Mouse (Mus musculus): ENCODE measurements at regions not wholly inside any gene's neighbourhood (a gene's known extent, or its start where the extent isn't known, plus 50 kb on each side); places are given as distances from the start of the nearest gene placed in this dataset.

DNA sequence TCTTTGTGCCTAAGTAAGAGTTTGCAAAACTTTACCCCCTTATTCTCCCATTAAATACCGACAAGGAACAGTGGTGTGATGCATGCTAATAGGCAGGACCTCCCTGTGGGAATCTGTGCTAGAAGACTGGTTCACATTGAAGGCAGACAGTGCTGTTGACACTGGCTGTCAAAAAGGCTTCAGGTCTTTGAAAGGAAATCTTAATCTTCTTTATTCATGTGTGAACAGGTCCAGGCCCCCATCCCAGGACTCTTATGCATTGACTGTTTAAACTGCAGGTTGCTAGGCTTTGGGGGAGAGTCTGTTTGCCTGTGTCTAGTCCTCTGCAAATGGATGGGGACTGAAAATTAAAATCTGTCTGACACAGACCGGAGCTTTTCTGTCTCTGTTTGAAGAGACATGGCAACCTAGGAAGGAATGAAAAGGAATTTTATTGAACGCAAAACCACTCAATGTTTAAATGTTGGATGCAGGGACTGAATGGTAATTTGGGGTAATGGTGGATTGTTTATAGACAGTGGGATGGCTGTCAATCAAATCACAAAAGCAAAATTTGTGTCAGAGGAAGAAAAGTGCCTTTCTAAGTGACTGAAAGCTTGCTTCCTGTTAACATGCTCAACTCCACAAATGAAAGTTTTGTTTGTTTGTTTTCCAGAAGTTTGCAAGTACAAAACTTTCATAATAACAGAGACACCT, 642.1 kb downstream of the A830018L16Rik start:
- TF ChIP-seq POLR2A (IDR thresholded peaks at IDR 0.05; ENCODE audit: control insufficient read depth, low read depth, low read length) = no peak
- TF ChIP-seq CTCF (IDR thresholded peaks at IDR 0.05; ENCODE audit: control insufficient read depth, insufficient read depth, insufficient replicate concordance, low read depth, low read length) = no peak
